Comparison of ENCODE assay signal across 23 mouse cellular contexts in genomic region chr2:38051485-38052085, GRCm38 (mm10).
DNase-seq lines count a peak whose midpoint lies in the region; ATAC-seq and TF ChIP-seq lines count a peak whose summit lies in the region.
"Had no signal": no experiment of that assay in that cellular context is flagged by ENCODE, and none has a peak within 500 bp of the region (broad histone marks: within the 10 kb centered on the region; RNA-seq: fewer than 3 reads in every experiment).

No protein-coding gene starts in this region.

- 73% methylated on average over 1 of the region's 1 CpGs for WGBS in forebrain, embryonic 10.5 days
- 71% methylated on average over 1 of the region's 1 CpGs for WGBS in forebrain, embryonic 14.5 days
- 23% methylated on average over 1 of the region's 1 CpGs for WGBS in liver, embryonic 11.5 days
- whole genome bisulfite sequencing in liver, postnatal 0 days (ENCODE audit: insufficient replicate concordance) = 30% methylated on average over 1 of the region's 1 CpGs

- no peaks in the 10 kb centered on the region for H3K36me3 ChIP-seq in forebrain, embryonic 10.5 days (replicated peaks)
- H3K36me3 ChIP-seq in forebrain, embryonic 14.5 days (ENCODE audit: control insufficient read depth, insufficient read depth, low read length) = no peaks in the 10 kb centered on the region
- no peaks in the 10 kb centered on the region for H3K36me3 ChIP-seq in liver, embryonic 11.5 days (ENCODE audit: control insufficient read depth, insufficient read depth, low read length)
- H3K36me3 ChIP-seq in liver, postnatal 0 days (replicated peaks; ENCODE audit: insufficient read depth, low read length) = no peaks in the 10 kb centered on the region
- H3K36me3 ChIP-seq: forebrain, embryonic 12.5 days; hindbrain, embryonic 10.5 days; midbrain, embryonic 13.5 days; neural tube, embryonic 12.5 days had no signal

- no peak overlapping the region for H3K4me3 ChIP-seq in forebrain, embryonic 10.5 days
- no peak overlapping the region for H3K4me3 ChIP-seq in forebrain, embryonic 14.5 days (ENCODE audit: low read depth, low read length)
- no peak overlapping the region for H3K4me3 ChIP-seq in liver, embryonic 11.5 days (ENCODE audit: low read depth, low read length)
- no peak overlapping the region for H3K4me3 ChIP-seq in liver, postnatal 0 days (ENCODE audit: low read depth, low read length)
- H3K4me3 ChIP-seq: forebrain, embryonic 12.5 days; hindbrain, embryonic 10.5 days; left cerebral cortex, adult 2 months; midbrain, embryonic 13.5 days; neural tube, embryonic 12.5 days had no signal

- no peak for TF ChIP-seq POLR2A in brain, embryonic 14.5 days (IDR thresholded peaks at IDR 0.05; ENCODE audit: borderline replicate concordance, extremely low read depth, insufficient read depth, insufficient read length, poor library complexity, severe bottlenecking)

- TF ChIP-seq EP300 in liver, postnatal 0 days (IDR thresholded peaks at IDR 0.05; ENCODE audit: low read depth) = no peak

- no peak overlapping the region for H3K4me2 ChIP-seq in forebrain, embryonic 14.5 days (ENCODE audit: low read length)
- no peak overlapping the region for H3K4me2 ChIP-seq in liver, embryonic 11.5 days
- no peak overlapping the region for H3K4me2 ChIP-seq in liver, postnatal 0 days (ENCODE audit: low read depth, low read length)
- H3K4me2 ChIP-seq: forebrain, embryonic 12.5 days; midbrain, embryonic 13.5 days; neural tube, embryonic 12.5 days had no signal

- no peak for TF ChIP-seq CTCF in liver, postnatal 0 days (IDR thresholded peaks at IDR 0.05; ENCODE audit: low read depth)
- no peak for TF ChIP-seq CTCF in brain, embryonic 14.5 days (IDR thresholded peaks at IDR 0.05; ENCODE audit: borderline replicate concordance, extremely low read depth, insufficient read depth, insufficient read length)

- H3K4me1 ChIP-seq in forebrain, embryonic 10.5 days = peaks cover 35% of the 10 kb centered on the region
- no peaks in the 10 kb centered on the region for H3K4me1 ChIP-seq in forebrain, embryonic 14.5 days (ENCODE audit: control insufficient read depth, insufficient read depth, low read length)
- H3K4me1 ChIP-seq in liver, embryonic 11.5 days (replicated peaks; ENCODE audit: control insufficient read depth, insufficient read depth, low read length) = peaks cover 17% of the 10 kb centered on the region
- H3K4me1 ChIP-seq in liver, postnatal 0 days (ENCODE audit: insufficient read depth) = no peaks in the 10 kb centered on the region

- no peaks in the 10 kb centered on the region for H3K27me3 ChIP-seq in forebrain, embryonic 10.5 days (ENCODE audit: poor library complexity, severe bottlenecking)
- no peaks in the 10 kb centered on the region for H3K27me3 ChIP-seq in forebrain, embryonic 14.5 days (replicated peaks; ENCODE audit: control insufficient read depth, insufficient read depth, low read length)
- no peaks in the 10 kb centered on the region for H3K27me3 ChIP-seq in liver, embryonic 11.5 days (replicated peaks; ENCODE audit: control insufficient read depth, insufficient read depth, low read length)
- no peaks in the 10 kb centered on the region for H3K27me3 ChIP-seq in liver, postnatal 0 days (ENCODE audit: insufficient read depth, low read length)
- H3K27me3 ChIP-seq: forebrain, embryonic 12.5 days; midbrain, embryonic 13.5 days; neural tube, embryonic 12.5 days had no signal

- H3K27ac ChIP-seq in forebrain, embryonic 10.5 days = peak overlapping the region; percentile 13; the same call in 1 of the 2 replicates
- no peak overlapping the region for H3K27ac ChIP-seq in forebrain, embryonic 14.5 days (ENCODE audit: low read depth, low read length)
- no peak overlapping the region for H3K27ac ChIP-seq in liver, embryonic 11.5 days (ENCODE audit: low read depth, low read length)
- H3K27ac ChIP-seq in liver, postnatal 0 days (ENCODE audit: low read depth) = no peak overlapping the region
- H3K27ac ChIP-seq: hindbrain, embryonic 10.5 days; hindbrain, postnatal 0 days; kidney, postnatal 0 days; left cerebral cortex, adult 2 months; neural tube, embryonic 12.5 days; stomach, postnatal 0 days had no signal

- no peak for DNase-seq in forebrain, embryonic 10.5 days (ENCODE audit: extremely low spot score, low spot score)
- no peak for DNase-seq in forebrain, embryonic 14.5 days (ENCODE audit: low spot score)
- no peak for DNase-seq in liver, embryonic 11.5 days (ENCODE audit: low spot score)
- DNase-seq in liver, postnatal 0 days = no peak
- peak; percentile 25 for DNase-seq in brain, embryonic 14.5 days (ENCODE audit: low read depth)
- DNase-seq in layer of hippocampus, postnatal 36 days = no peak
- DNase-seq in adrenal gland, postnatal 10 days = no peak
- DNase-seq: adrenal gland, postnatal 36 days; cerebellum, adult 11 months; cerebellum, adult 9-11 months; kidney, adult 18-20 months; layer of hippocampus, adult 9-11 months; lung, postnatal 4 days; right cerebral cortex, postnatal 14 days had no signal

- no peaks in the 10 kb centered on the region for H3K9me3 ChIP-seq in forebrain, embryonic 10.5 days
- H3K9me3 ChIP-seq in forebrain, embryonic 14.5 days (replicated peaks; ENCODE audit: control insufficient read depth, low read length) = no peaks in the 10 kb centered on the region
- H3K9me3 ChIP-seq in liver, embryonic 11.5 days (ENCODE audit: control insufficient read depth, low read length) = no peaks in the 10 kb centered on the region
- H3K9me3 ChIP-seq in liver, postnatal 0 days (ENCODE audit: low read length) = no peaks in the 10 kb centered on the region
- H3K9me3 ChIP-seq: forebrain, embryonic 12.5 days; hindbrain, embryonic 10.5 days; midbrain, embryonic 13.5 days; neural tube, embryonic 12.5 days had no signal

- ATAC-seq in forebrain, embryonic 14.5 days = no peak
- peak; percentile 68 for ATAC-seq in liver, embryonic 11.5 days (replicated peaks; ENCODE audit: low FRiP score)
- ATAC-seq in liver, postnatal 0 days = no peak
- peak; percentile 55 for ATAC-seq in megakaryocyte-erythroid progenitor cell, adult 5-6 weeks (replicated peaks; ENCODE audit: low FRiP score, low TSS enrichment, poor library complexity, severe bottlenecking)
- ATAC-seq: hindbrain, postnatal 0 days; midbrain, embryonic 13.5 days had no signal

- H3K9ac ChIP-seq in forebrain, embryonic 14.5 days (ENCODE audit: low read length) = no peak overlapping the region
- no peak overlapping the region for H3K9ac ChIP-seq in liver, embryonic 11.5 days (ENCODE audit: low read depth, low read length)
- no peak overlapping the region for H3K9ac ChIP-seq in liver, postnatal 0 days (replicated peaks)
- H3K9ac ChIP-seq: forebrain, embryonic 12.5 days; midbrain, embryonic 13.5 days; neural tube, embryonic 12.5 days had no signal

Comparison
In these comparisons a context has a peak if more than half of its experiments do, and no peak if none do; other contexts are left out.
1. ATAC-seq: peak in liver, embryonic 11.5 days (single experiment) and megakaryocyte-erythroid progenitor cell, adult 5-6 weeks (single experiment); none in forebrain, embryonic 14.5 days (single experiment) and liver, postnatal 0 days (single experiment).